Mouse (Mus musculus) erythroblast, embryonic 14.5 days (primary cell): ENCODE results near the gene Nsun7. TPM values are rescaled to one million over a fixed set of nuclear protein-coding genes. Genes with fewer than 3 reads are reported as not detected.

Experiments
- H3K27me3 ChIP-seq: 2 replicates; pipeline ENCODE4 v1.6.1; 2012; ENCODE audit warnings: inconsistent platforms; ENCODE audit not compliant: control insufficient read depth
- H3K36me3 ChIP-seq: 2 replicates; pipeline ENCODE4 v1.6.1; 2012; ENCODE audit warnings: mild to moderate bottlenecking, inconsistent platforms; ENCODE audit not compliant: control insufficient read depth
- H3K4me1 ChIP-seq: 2 replicates; pipeline ENCODE4 v1.6.1; 2012; ENCODE audit warnings: inconsistent platforms; ENCODE audit not compliant: control insufficient read depth
- H3K4me3 ChIP-seq: replicated peaks from 2 replicates; pipeline ENCODE3; 2012; ENCODE audit warnings: moderate library complexity, mild to moderate bottlenecking, inconsistent platforms
- H3K9me3 ChIP-seq: 2 replicates; pipeline ENCODE4 v1.6.1; 2012; ENCODE audit warnings: low read length, inconsistent platforms, mixed read lengths; ENCODE audit not compliant: control insufficient read depth
- GATA1 ChIP-seq: IDR thresholded peaks from 2 replicates; pipeline ENCODE4 v1.6.1; 2012; ENCODE audit warnings: low read length, inconsistent platforms, mixed read lengths
- TAL1 ChIP-seq: IDR thresholded peaks from 3 replicates; pipeline ENCODE4 v1.6.1; 2012; ENCODE audit warnings: low read length, inconsistent platforms, mixed read lengths
- polyA plus RNA-seq: library from polyadenylated mRNA; stranded (reverse); fragments of >175 nt; gene quantifications from 2 replicates; pipeline ENCODE4 v1.2.3, GENCODE M21; 2012

The Nsun7 gene
- polyA plus RNA-seq, result not detected in 2 replicates

GRCm38 (mm10) chr5:66259756-66260448, at the start of gene Nsun7:
Gene Nsun7 (plus strand): TSS chr5:66259897.
- H3K36me3 ChIP-seq, result no peaks in the 10 kb centered on the region
- H3K9me3 ChIP-seq, result no peaks in the 10 kb centered on the region
- no peaks in the 10 kb centered on the region for H3K4me1 ChIP-seq
- peaks cover 12% of the 10 kb centered on the region for H3K27me3 ChIP-seq
- no peak for TF ChIP-seq GATA1
- no peak for TF ChIP-seq TAL1
- no peak within 1 kb of the TSS for H3K4me3 ChIP-seq

- peaks cover 10% of the 10 kb centered on the region for H3K4me1 ChIP-seq
- H3K9me3 ChIP-seq, result no peaks in the 10 kb centered on the region
- H3K4me3 ChIP-seq, result no peak overlapping the region
- TF ChIP-seq GATA1 (no peak), TAL1 (no peak)
- no peaks in the 10 kb centered on the region for H3K27me3 ChIP-seq
- no peaks in the 10 kb centered on the region for H3K36me3 ChIP-seq
Measured at GRCm38 (mm10) chr5:66214395-66214935, 45.2 kb upstream of the Nsun7 start.

- TF ChIP-seq GATA1 (no peak), TAL1 (no peak)
- H3K36me3 ChIP-seq, result no peaks in the 10 kb centered on the region
Measured at GRCm38 (mm10) chr5:66215569-66216277, 44.0 kb upstream of the Nsun7 start.

GRCm38 (mm10) chr5:66219692-66220091, 40.0 kb upstream of the Nsun7 start:
- TF ChIP-seq TAL1, result no peak
- TF ChIP-seq GATA1, result no peak
- Histone ChIP-seq H3K36me3 (no peaks in the 10 kb centered on the region), H3K4me1 (peaks cover 10% of the 10 kb centered on the region), H3K27me3 (no peaks in the 10 kb centered on the region), H3K4me3 (no peak overlapping the region), H3K9me3 (no peaks in the 10 kb centered on the region)

More at GRCm38 (mm10) chr5:66215569-66216277, 44.0 kb upstream of the Nsun7 start:
- no peaks in the 10 kb centered on the region for H3K9me3 ChIP-seq
- no peak overlapping the region for H3K4me3 ChIP-seq
- H3K27me3 ChIP-seq, result no peaks in the 10 kb centered on the region
- peaks cover 10% of the 10 kb centered on the region for H3K4me1 ChIP-seq

- H3K4me3 ChIP-seq, result no peak overlapping the region
- H3K36me3 ChIP-seq, result no peaks in the 10 kb centered on the region
- H3K9me3 ChIP-seq, result no peaks in the 10 kb centered on the region
- no peak for TF ChIP-seq GATA1
- no peaks in the 10 kb centered on the region for H3K27me3 ChIP-seq
- peaks cover 9% of the 10 kb centered on the region for H3K4me1 ChIP-seq
Measured at GRCm38 (mm10) chr5:66220620-66221019, 39.1 kb upstream of the Nsun7 start.

GRCm38 (mm10) chr5:66222916-66223315, 36.8 kb upstream of the Nsun7 start:
- TF ChIP-seq TAL1, result no peak
- no peak for TF ChIP-seq GATA1
- H3K36me3 ChIP-seq, result no peaks in the 10 kb centered on the region
- H3K4me1 ChIP-seq, result peaks cover 3% of the 10 kb centered on the region; the same call in 1 of the 2 replicates
- no peaks in the 10 kb centered on the region for H3K9me3 ChIP-seq
- H3K27me3 ChIP-seq, result no peaks in the 10 kb centered on the region
- no peak overlapping the region for H3K4me3 ChIP-seq

GRCm38 (mm10) chr5:66226526-66226925, 33.2 kb upstream of the Nsun7 start:
- TF ChIP-seq GATA1 (no peak), TAL1 (no peak)

GRCm38 (mm10) chr5:66231660-66232269, 27.9 kb upstream of the Nsun7 start:
- Histone ChIP-seq H3K9me3 (peaks cover 5% of the 10 kb centered on the region), H3K4me3 (no peak overlapping the region)
- TF ChIP-seq TAL1 (no peak), GATA1 (no peak)

More at GRCm38 (mm10) chr5:66226526-66226925, 33.2 kb upstream of the Nsun7 start:
- no peak overlapping the region for H3K4me3 ChIP-seq
- no peaks in the 10 kb centered on the region for H3K9me3 ChIP-seq
- H3K36me3 ChIP-seq, result no peaks in the 10 kb centered on the region
- H3K27me3 ChIP-seq, result no peaks in the 10 kb centered on the region
- H3K4me1 ChIP-seq, result peaks cover 3% of the 10 kb centered on the region

GRCm38 (mm10) chr5:66232456-66232855, 27.2 kb upstream of the Nsun7 start:
- peaks cover 15% of the 10 kb centered on the region for H3K4me1 ChIP-seq
- no peaks in the 10 kb centered on the region for H3K27me3 ChIP-seq
- H3K36me3 ChIP-seq, result no peaks in the 10 kb centered on the region
- H3K4me3 ChIP-seq, result no peak overlapping the region
- H3K9me3 ChIP-seq, result peaks cover 5% of the 10 kb centered on the region
- no peak for TF ChIP-seq TAL1
- TF ChIP-seq GATA1, result no peak

More at GRCm38 (mm10) chr5:66231660-66232269, 27.9 kb upstream of the Nsun7 start:
- Histone ChIP-seq H3K4me1 (peaks cover 15% of the 10 kb centered on the region), H3K27me3 (no peaks in the 10 kb centered on the region), H3K36me3 (no peaks in the 10 kb centered on the region)
